Mouse (Mus musculus): Measurements from ENCODE around the gene Agap2. TPM values are rescaled to one million over a fixed set of nuclear protein-coding genes. Genes with fewer than 3 reads are reported as not detected.

Gene Agap2
- polyA plus RNA-seq (2015; fragmentation: Nextera tagmentation; extraction: Ambion mirVana) = 4.6 and 5.3 TPM in 2 replicates

GRCm38 (mm10) chr10:127075080-127075479 lies at the start of gene Agap2:
Agap2 (plus strand) TSS chr10:127075284.
- WGBS = 71% methylated on average over 9 of the region's 9 CpGs
- H3K4me2 ChIP-seq = peak within 1 kb of the TSS; percentile 6; the same call in 1 of the 2 replicates
- H3K9me3 ChIP-seq (replicated peaks) = no peaks in the 10 kb centered on the region
- ATAC-seq (ENCODE audit: low FRiP score) = no peak
- H3K4me3 ChIP-seq (replicated peaks) = no peak within 1 kb of the TSS
- H3K27ac ChIP-seq (replicated peaks) = no peak within 1 kb of the TSS
- no peak within 1 kb of the TSS for H3K9ac ChIP-seq (replicated peaks)
- 0 out of 2 replicates have a peak, but pooled peaks cover 2% of the 10 kb centered on the region for H3K27me3 ChIP-seq (replicated peaks)
- no peaks in the 10 kb centered on the region for H3K36me3 ChIP-seq
- H3K4me1 ChIP-seq = peaks cover 34% of the 10 kb centered on the region

- H3K27ac ChIP-seq (replicated peaks) = peak within 1 kb of the TSS; percentile 84
- WGBS = 5% methylated on average over 56 of the region's 56 CpGs
- H3K9me3 ChIP-seq (replicated peaks) = no peaks in the 10 kb centered on the region
- H3K4me2 ChIP-seq = peak within 1 kb of the TSS; percentile 91
- peaks cover 14% of the 10 kb centered on the region for H3K4me1 ChIP-seq
- ATAC-seq (ENCODE audit: low FRiP score) = peak; percentile 85
- peaks cover 31% of the 10 kb centered on the region for H3K36me3 ChIP-seq
- peak within 1 kb of the TSS; percentile 93 for H3K4me3 ChIP-seq (replicated peaks)
- peak within 1 kb of the TSS; percentile 93 for H3K9ac ChIP-seq (replicated peaks)
- no peaks in the 10 kb centered on the region for H3K27me3 ChIP-seq (replicated peaks)
Observed at GRCm38 (mm10) chr10:127030336-127031296, 44.5 kb upstream of the Agap2 start, which contains the start of gene Tsfm. Tsfm (minus strand) TSS chr10:127030840.

GRCm38 (mm10) chr10:127033301-127033741 lies 41.8 kb upstream of the Agap2 start:
- H3K4me1 ChIP-seq = peaks cover 14% of the 10 kb centered on the region
- H3K27me3 ChIP-seq (replicated peaks) = no peaks in the 10 kb centered on the region
- H3K27ac ChIP-seq (replicated peaks) = no peak overlapping the region
- peaks cover 6% of the 10 kb centered on the region for H3K36me3 ChIP-seq
- no peak for ATAC-seq (ENCODE audit: low FRiP score)
- H3K9me3 ChIP-seq (replicated peaks) = no peaks in the 10 kb centered on the region
- no peak overlapping the region for H3K4me2 ChIP-seq
- no peak overlapping the region for H3K4me3 ChIP-seq (replicated peaks)
- no peak overlapping the region for H3K9ac ChIP-seq (replicated peaks)
- 89% methylated on average over 8 of the region's 8 CpGs for WGBS

GRCm38 (mm10) chr10:127036273-127036672 lies 38.8 kb upstream of the Agap2 start:
- H3K36me3 ChIP-seq = no peaks in the 10 kb centered on the region
- peaks cover 10% of the 10 kb centered on the region for H3K4me1 ChIP-seq
- no peaks in the 10 kb centered on the region for H3K9me3 ChIP-seq (replicated peaks)
- H3K4me2 ChIP-seq = no peak overlapping the region
- WGBS = 82% methylated on average over 12 of the region's 12 CpGs
- no peak for ATAC-seq (ENCODE audit: low FRiP score)
- peaks cover 4% of the 10 kb centered on the region; the same call in 1 of the 2 replicates for H3K27me3 ChIP-seq (replicated peaks)
- H3K27ac ChIP-seq (replicated peaks) = no peak overlapping the region
- H3K4me3 ChIP-seq (replicated peaks) = no peak overlapping the region
- no peak overlapping the region for H3K9ac ChIP-seq (replicated peaks)

DNA sequence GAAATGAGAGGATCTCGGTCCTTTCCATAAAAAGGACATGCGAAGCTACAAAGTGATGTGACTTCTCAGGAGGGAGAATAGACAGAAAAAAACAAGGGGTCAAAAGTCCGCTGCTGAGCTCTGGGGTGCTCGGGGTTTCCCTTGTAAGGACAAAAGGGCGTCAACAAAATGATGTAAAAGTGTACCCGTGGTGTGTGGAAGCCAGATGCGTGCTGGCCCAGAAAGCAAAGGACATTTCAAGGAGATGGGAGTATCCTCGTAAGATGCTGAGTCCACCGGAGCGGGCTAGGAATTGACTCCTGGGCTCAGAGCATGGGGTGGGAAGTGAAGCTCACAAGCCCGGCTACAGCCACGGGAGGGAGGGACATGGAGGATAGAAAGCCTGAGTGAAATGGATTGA lies 37.4 kb upstream of the Agap2 start:
- Histone ChIP-seq H3K4me1 (peaks cover 15% of the 10 kb centered on the region), H3K36me3 (no peaks in the 10 kb centered on the region), H3K4me3 (replicated peaks) (no peak overlapping the region), H3K9ac (replicated peaks) (no peak overlapping the region), H3K4me2 (no peak overlapping the region), H3K27ac (replicated peaks) (no peak overlapping the region), H3K27me3 (replicated peaks) (peaks cover 4% of the 10 kb centered on the region; the same call in 1 of the 2 replicates), H3K9me3 (replicated peaks) (no peaks in the 10 kb centered on the region)
- WGBS = 68% methylated on average over 12 of the region's 12 CpGs
- no peak for ATAC-seq (ENCODE audit: low FRiP score)

DNA sequence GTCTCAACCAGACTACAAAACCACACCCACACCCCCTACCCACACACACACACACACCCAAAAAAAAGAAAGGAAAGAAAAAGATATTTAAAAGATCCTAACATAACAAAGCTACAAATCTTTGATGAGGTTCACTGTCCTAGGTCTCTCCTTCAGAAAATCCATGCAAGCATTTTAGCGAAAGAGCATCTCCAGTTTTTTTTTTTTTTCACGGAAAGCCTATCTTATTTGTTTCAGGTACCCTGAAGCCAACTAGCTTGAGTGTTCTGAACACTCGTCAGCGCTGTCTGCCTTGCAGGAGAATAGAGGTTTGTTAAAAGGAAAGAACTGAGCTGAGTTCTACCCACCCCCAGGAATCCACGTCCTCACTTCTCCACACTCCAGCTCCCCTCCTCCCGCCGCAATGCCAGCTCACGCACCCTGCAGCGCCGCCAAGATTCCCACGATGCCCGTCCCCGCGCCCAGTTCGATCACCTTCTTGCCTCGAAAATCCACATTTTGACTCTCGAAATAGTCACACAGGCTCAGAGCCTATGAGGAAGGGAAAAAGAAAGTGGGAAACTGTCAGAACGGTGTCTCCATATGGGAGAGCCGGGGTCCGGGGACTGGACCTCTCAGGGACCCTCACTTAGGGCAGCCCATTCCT lies 34.4 kb upstream of the Agap2 start:
- 1% methylated on average over 20 of the region's 20 CpGs for WGBS

GRCm38 (mm10) chr10:127041274-127041766 lies 33.8 kb upstream of the Agap2 start, which contains the start of the genes Mettl1 and Eef1akmt3:
Mettl1 (plus strand) TSS chr10:127041414.
Eef1akmt3 (minus strand) TSS chr10:127041513.
- Histone ChIP-seq H3K4me1 (peaks cover 19% of the 10 kb centered on the region), H3K9ac (replicated peaks) (peak within 1 kb of the TSS; percentile 62), H3K9me3 (replicated peaks) (no peaks in the 10 kb centered on the region), H3K27me3 (replicated peaks) (peaks cover 4% of the 10 kb centered on the region; the same call in 1 of the 2 replicates), H3K4me2 (peak within 1 kb of the TSS; percentile 99), H3K27ac (replicated peaks) (peak within 1 kb of the TSS; percentile 60), H3K36me3 (peaks cover 11% of the 10 kb centered on the region; the same call in 1 of the 2 replicates), H3K4me3 (replicated peaks) (peak within 1 kb of the TSS; percentile 62)
- peak; percentile 75 for ATAC-seq (ENCODE audit: low FRiP score)
- WGBS = under 1% methylated on average over 28 of the region's 28 CpGs

More for the DNA sequence above, 34.4 kb upstream of the Agap2 start:
- peak overlapping the region; percentile 62 for H3K4me3 ChIP-seq (replicated peaks)
- peak overlapping the region; percentile 62 for H3K9ac ChIP-seq (replicated peaks)
- H3K9me3 ChIP-seq (replicated peaks) = no peaks in the 10 kb centered on the region
- peak overlapping the region; percentile 99 for H3K4me2 ChIP-seq
- H3K4me1 ChIP-seq = peaks cover 19% of the 10 kb centered on the region
- peaks cover 4% of the 10 kb centered on the region; the same call in 1 of the 2 replicates for H3K27me3 ChIP-seq (replicated peaks)
- peak overlapping the region; percentile 60 for H3K27ac ChIP-seq (replicated peaks)
- peak; percentile 22; the same call in 1 of the 2 replicates for ATAC-seq (ENCODE audit: low FRiP score)
- H3K36me3 ChIP-seq = peaks cover 11% of the 10 kb centered on the region; the same call in 1 of the 2 replicates

DNA sequence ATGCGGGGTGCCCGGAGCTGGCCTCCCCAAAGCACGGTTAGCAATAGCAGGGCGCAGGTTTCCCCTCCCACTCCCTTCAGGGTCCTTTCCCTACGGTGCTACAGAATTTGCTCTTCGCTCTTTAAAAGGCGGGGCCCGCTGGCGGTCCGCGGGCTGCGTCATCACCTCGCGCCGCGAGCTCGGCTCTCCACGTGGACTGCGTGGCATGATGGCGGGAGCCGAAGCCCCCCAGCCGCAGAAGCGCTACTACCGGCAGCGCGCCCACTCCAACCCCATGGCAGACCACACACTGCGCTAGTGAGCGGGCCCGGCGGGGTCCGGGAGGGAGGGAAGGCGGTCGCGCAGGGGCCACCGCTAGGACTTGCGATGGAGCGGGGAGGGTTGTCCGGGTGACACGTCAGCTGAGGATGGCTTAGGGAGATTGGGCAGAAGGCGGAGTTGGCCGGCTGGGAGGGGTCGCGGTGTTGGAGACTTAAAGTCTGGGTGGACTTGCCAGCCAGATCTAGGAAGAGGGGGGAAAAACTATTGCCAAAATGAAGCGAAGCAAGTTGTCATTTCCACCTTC lies 33.2 kb upstream of the Agap2 start:
- no peaks in the 10 kb centered on the region for H3K9me3 ChIP-seq (replicated peaks)
- H3K27me3 ChIP-seq (replicated peaks) = peaks cover 4% of the 10 kb centered on the region; the same call in 1 of the 2 replicates
- peak overlapping the region; percentile 99 for H3K4me2 ChIP-seq
- peak overlapping the region; percentile 62 for H3K4me3 ChIP-seq (replicated peaks)
- ATAC-seq (ENCODE audit: low FRiP score) = peak; percentile 87
- H3K36me3 ChIP-seq = peaks cover 11% of the 10 kb centered on the region; the same call in 1 of the 2 replicates
- H3K27ac ChIP-seq (replicated peaks) = peak overlapping the region; percentile 60
- peak overlapping the region; percentile 62 for H3K9ac ChIP-seq (replicated peaks)
- WGBS = under 1% methylated on average over 44 of the region's 44 CpGs
- peaks cover 19% of the 10 kb centered on the region for H3K4me1 ChIP-seq

DNA sequence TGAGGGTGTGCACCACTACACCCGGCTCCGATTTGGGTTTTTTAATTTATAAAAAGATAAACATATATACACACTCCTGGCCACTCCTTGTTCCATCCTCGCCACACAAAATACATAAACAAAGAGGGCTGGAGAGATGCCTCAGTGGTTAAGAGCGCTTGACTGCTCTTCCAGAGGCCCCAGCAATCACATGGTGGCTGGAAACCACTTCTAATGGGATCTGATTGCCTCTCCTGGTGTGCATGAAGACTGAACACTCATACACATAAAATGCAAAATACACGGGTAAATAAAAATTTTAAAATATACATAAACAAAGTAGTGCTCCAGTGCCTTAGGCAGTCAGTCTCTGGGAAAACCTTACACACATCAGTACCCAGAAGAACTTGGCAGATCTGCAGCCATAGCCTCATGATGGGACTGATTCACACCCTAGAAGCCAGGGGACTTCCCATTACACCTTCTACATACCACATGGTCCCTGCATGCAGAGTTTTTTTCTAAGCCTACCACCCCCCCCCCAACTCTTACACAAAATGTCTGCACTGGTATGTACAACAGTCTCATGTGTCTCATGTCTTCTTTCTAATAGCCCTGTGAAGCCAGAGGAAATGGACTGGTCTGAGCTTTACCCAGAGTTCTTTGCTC lies 32.5 kb upstream of the Agap2 start:
- no peak overlapping the region for H3K27ac ChIP-seq (replicated peaks)
- H3K27me3 ChIP-seq (replicated peaks) = peaks cover 10% of the 10 kb centered on the region
- peak overlapping the region; percentile 99 for H3K4me2 ChIP-seq
- peaks cover 19% of the 10 kb centered on the region for H3K4me1 ChIP-seq
- WGBS = 20% methylated on average over 5 of the region's 5 CpGs
- no peaks in the 10 kb centered on the region for H3K9me3 ChIP-seq (replicated peaks)
- ATAC-seq (ENCODE audit: low FRiP score) = no peak
- H3K36me3 ChIP-seq = peaks cover 11% of the 10 kb centered on the region; the same call in 1 of the 2 replicates
- H3K4me3 ChIP-seq (replicated peaks) = peak overlapping the region; percentile 62
- H3K9ac ChIP-seq (replicated peaks) = peak overlapping the region; percentile 51; the same call in 1 of the 2 replicates

DNA sequence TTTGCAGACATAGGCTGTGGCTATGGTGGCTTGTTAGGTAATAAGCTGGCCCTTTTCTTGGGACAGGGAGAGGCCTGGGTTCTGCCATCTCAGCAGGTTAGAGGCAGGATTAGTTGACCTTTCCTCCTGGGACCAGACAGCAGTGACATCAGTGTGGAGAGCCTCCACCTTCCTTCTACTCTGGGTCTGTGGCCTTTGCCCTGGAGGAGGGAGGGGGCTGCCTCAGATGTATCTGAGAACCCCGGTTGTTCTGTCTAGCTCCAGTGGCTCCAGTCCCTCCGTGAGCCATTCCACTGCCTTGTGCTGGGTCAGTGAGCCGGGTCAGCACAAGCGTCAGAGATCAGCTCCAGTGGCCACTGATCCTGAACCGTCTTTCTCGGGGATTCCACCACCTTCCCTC lies 31.9 kb upstream of the Agap2 start:
- ATAC-seq (ENCODE audit: low FRiP score) = no peak
- H3K27me3 ChIP-seq (replicated peaks) = peaks cover 16% of the 10 kb centered on the region
- H3K4me2 ChIP-seq = peak overlapping the region; percentile 99; the same call in 1 of the 2 replicates
- H3K9ac ChIP-seq (replicated peaks) = no peak overlapping the region
- H3K27ac ChIP-seq (replicated peaks) = no peak overlapping the region
- H3K9me3 ChIP-seq (replicated peaks) = no peaks in the 10 kb centered on the region
- WGBS = 87% methylated on average over 6 of the region's 6 CpGs
- no peak overlapping the region for H3K4me3 ChIP-seq (replicated peaks)
- peaks cover 11% of the 10 kb centered on the region; the same call in 1 of the 2 replicates for H3K36me3 ChIP-seq
- H3K4me1 ChIP-seq = peaks cover 19% of the 10 kb centered on the region

Data from neural tube, embryonic 15.5 days (tissue).